Mouse (Mus musculus) hindbrain, embryonic 14.5 days (tissue): Measurements from ENCODE around the gene Tiam1. TPM values are rescaled to one million over a fixed set of nuclear protein-coding genes. Genes with fewer than 3 reads are reported as not detected.
A peak's percentile ranks its signal among the peaks of the same experiment; 100 is the strongest.

Experiments used
- ATAC-seq: fragments of 200-750 bp; cut with Nextera tagmentation; 2 replicates; pipeline ENCODE4 v1.8.0; 2017; ENCODE audit warnings: moderate number of reproducible peaks, mild to moderate bottlenecking, moderate TSS enrichment, moderate library complexity; ENCODE audit not compliant: low FRiP score
- DNase-seq: peaks from one replicate; pipeline ENCODE4 v3.0.0-alpha.2; 2015; ENCODE audit warnings: low spot score
- H3K27ac ChIP-seq: fragments of 300-500 bp; sonication (generic); 2 replicates; pipeline ENCODE4 v1.5.1; 2014; ENCODE audit warnings: mild to moderate bottlenecking, moderate library complexity
- H3K27me3 ChIP-seq: fragments of 300-500 bp; sonication (generic); 2 replicates; pipeline ENCODE4 v1.6.1; 2014; ENCODE audit warnings: mild to moderate bottlenecking, low read length, mixed read lengths; ENCODE audit not compliant: control insufficient read depth, insufficient read depth
- H3K36me3 ChIP-seq: fragments of 300-500 bp; sonication (generic); replicated peaks from 2 replicates; pipeline ENCODE4 v1.6.1; 2014; ENCODE audit not compliant: control insufficient read depth, insufficient read depth
- H3K4me1 ChIP-seq: fragments of 300-500 bp; sonication (generic); replicated peaks from 2 replicates; pipeline ENCODE4 v1.6.1; 2014; ENCODE audit warnings: antibody characterized with exemption, low read length, mixed read lengths; ENCODE audit not compliant: control insufficient read depth, insufficient read depth
- H3K4me2 ChIP-seq: fragments of 300-500 bp; sonication (generic); replicated peaks from 2 replicates; pipeline ENCODE4 v1.6.1; 2014; ENCODE audit warnings: mild to moderate bottlenecking, moderate library complexity
- H3K4me3 ChIP-seq: fragments of 300-500 bp; sonication (generic); replicated peaks from 2 replicates; pipeline ENCODE4 v1.5.1; 2014; ENCODE audit warnings: mild to moderate bottlenecking, low read length
- H3K9ac ChIP-seq: fragments of 300-500 bp; sonication (generic); 2 replicates; pipeline ENCODE4 v1.6.1; 2014
- H3K9me3 ChIP-seq: fragments of 300-500 bp; sonication (generic); 2 replicates; pipeline ENCODE4 v1.6.1; 2016; ENCODE audit warnings: low read length; ENCODE audit not compliant: control insufficient read depth
- WGBS: fragments of 180-500 bp; shearing (Covaris S2); extraction: QIAGEN DNeasy Blood & Tissue Kit; methylation state at CpG from one replicate; pipeline ENCODE4 v1.1.7; 2014; 5-methylcytosine and 5-hydroxymethylcytosine counted together
- polyA plus RNA-seq: library from polyadenylated mRNA; unstranded; fragments of >200 nt; fragmentation: Nextera tagmentation; extraction: Ambion mirVana; gene quantifications from 2 replicates; pipeline ENCODE4 v1.2.1, GENCODE M21; 2014

Tiam1 gene
- polyA plus RNA-seq, 1 experiment from 2014 or later: 27.2 TPM

DNA sequence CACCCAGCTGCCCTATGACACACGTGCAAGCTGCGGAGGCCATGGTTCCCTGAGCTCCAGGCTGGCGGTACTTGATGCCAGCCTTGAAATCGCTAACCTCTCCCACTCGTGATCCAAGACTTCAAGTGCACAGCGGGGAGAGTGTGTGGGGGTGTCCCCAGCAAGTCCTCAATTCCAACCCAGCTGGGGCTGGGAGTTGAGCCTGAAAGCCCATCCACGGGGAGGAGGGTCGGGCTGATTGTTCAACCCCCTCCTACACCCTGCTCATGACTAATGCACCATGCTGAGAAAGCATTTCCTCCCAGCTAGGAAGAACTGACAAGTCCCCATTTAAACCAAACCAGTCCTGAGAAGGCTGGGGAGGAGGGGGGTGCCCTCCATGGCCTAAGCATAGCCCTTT lies 223.2 kb downstream of the Tiam1 start:
- Histone ChIP-seq H3K4me1 (peaks cover 12% of the 10 kb centered on the region), H3K27me3 (no peaks in the 10 kb centered on the region), H3K9me3 (no peaks in the 10 kb centered on the region), H3K9ac (no peak overlapping the region), H3K4me3 (no peak overlapping the region), H3K27ac (no peak overlapping the region), H3K4me2 (no peak overlapping the region), H3K36me3 (no peaks in the 10 kb centered on the region)
- ATAC-seq (no peak), DNase-seq (no peak)
- 67% methylated on average over 8 of the region's 8 CpGs for WGBS

DNA sequence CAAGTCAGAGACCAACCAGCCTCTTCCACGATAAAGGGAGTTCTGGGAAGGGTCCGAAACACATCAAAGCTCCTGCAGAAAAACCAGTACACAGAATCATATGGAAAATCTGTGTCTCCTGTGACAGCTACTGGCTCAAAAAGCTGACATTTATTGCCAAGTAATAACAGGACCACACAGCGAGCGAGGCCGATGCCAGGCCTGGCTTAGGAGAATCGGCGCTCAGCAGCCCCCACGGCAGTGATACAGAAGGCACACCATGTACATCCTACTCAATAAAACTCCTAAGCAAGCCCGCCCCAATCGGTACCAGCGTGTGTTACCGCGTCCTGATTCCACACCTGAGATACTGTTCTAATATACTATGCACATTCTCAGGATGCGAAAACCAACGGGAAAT lies 226.2 kb downstream of the Tiam1 start:
- H3K4me2 ChIP-seq: no peak overlapping the region
- H3K36me3 ChIP-seq: no peaks in the 10 kb centered on the region
- H3K9me3 ChIP-seq: no peaks in the 10 kb centered on the region
- no peak overlapping the region for H3K27ac ChIP-seq
- no peak overlapping the region for H3K4me3 ChIP-seq
- H3K27me3 ChIP-seq: no peaks in the 10 kb centered on the region
- ATAC-seq (no peak), DNase-seq (no peak)
- 86% methylated on average over 15 of the region's 15 CpGs for WGBS
- H3K9ac ChIP-seq: no peak overlapping the region
- no peaks in the 10 kb centered on the region for H3K4me1 ChIP-seq

GRCm38 (mm10) chr16:89914946-89915345 lies 228.6 kb downstream of the Tiam1 start:
- ATAC-seq (no peak), DNase-seq (no peak)
- no peaks in the 10 kb centered on the region for H3K9me3 ChIP-seq
- no peaks in the 10 kb centered on the region for H3K36me3 ChIP-seq
- 95% methylated on average over 4 of the region's 4 CpGs for WGBS
- no peak overlapping the region for H3K27ac ChIP-seq
- H3K4me1 ChIP-seq: 0 out of 2 replicates have a peak, but pooled peaks cover 5% of the 10 kb centered on the region
- no peaks in the 10 kb centered on the region for H3K27me3 ChIP-seq
- H3K4me3 ChIP-seq: no peak overlapping the region
- no peak overlapping the region for H3K9ac ChIP-seq
- H3K4me2 ChIP-seq: no peak overlapping the region

- no peak overlapping the region for H3K27ac ChIP-seq
- H3K36me3 ChIP-seq: no peaks in the 10 kb centered on the region
- no peak overlapping the region for H3K9ac ChIP-seq
- no peaks in the 10 kb centered on the region for H3K9me3 ChIP-seq
- DNase-seq (no peak), ATAC-seq (no peak)
- H3K4me2 ChIP-seq: no peak overlapping the region
- H3K4me1 ChIP-seq: peaks cover 14% of the 10 kb centered on the region
- no peak overlapping the region for H3K4me3 ChIP-seq
- H3K27me3 ChIP-seq: no peaks in the 10 kb centered on the region
- 68% methylated on average over 8 of the region's 8 CpGs for WGBS
These were observed 230.7 kb downstream of the Tiam1 start for GRCm38 (mm10) chr16:89912686-89913375.

GRCm38 (mm10) chr16:89909393-89910068 lies 234.0 kb downstream of the Tiam1 start:
- Histone ChIP-seq H3K27ac (peak overlapping the region; percentile 57; the same call in 1 of the 2 replicates), H3K27me3 (no peaks in the 10 kb centered on the region), H3K36me3 (no peaks in the 10 kb centered on the region), H3K4me3 (no peak overlapping the region), H3K9me3 (no peaks in the 10 kb centered on the region), H3K4me2 (peak overlapping the region; percentile 30), H3K9ac (peak overlapping the region; percentile 24; the same call in 1 of the 2 replicates), H3K4me1 (peaks cover 17% of the 10 kb centered on the region)
- no peak for ATAC-seq
- no peak for DNase-seq
- 47% methylated on average over 26 of the region's 26 CpGs for WGBS

DNA sequence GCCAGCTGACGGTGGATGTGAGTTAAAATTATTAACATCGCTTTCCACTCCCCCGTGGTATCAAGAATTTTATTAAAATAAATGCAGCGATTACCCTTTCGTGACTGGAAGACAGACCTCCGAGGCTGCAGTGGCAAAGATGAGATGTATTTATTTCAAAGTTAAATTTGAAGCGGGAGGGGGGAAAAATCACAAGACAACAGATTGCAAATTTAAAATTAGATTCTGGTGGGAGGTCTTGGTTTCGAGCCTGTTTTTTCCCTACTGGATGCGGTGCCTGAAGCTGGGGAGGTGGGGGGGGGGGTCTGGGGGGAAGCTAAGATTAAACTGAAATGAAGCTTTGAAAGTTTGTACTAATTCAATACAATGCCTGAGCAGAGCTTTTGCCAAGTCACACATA lies 235.9 kb downstream of the Tiam1 start:
- Histone ChIP-seq H3K36me3 (no peaks in the 10 kb centered on the region), H3K4me1 (peaks cover 17% of the 10 kb centered on the region), H3K27ac (no peak overlapping the region), H3K27me3 (no peaks in the 10 kb centered on the region), H3K9me3 (no peaks in the 10 kb centered on the region), H3K9ac (no peak overlapping the region), H3K4me2 (no peak overlapping the region), H3K4me3 (no peak overlapping the region)
- ATAC-seq (no peak), DNase-seq (no peak)
- 67% methylated on average over 9 of the region's 9 CpGs for WGBS

DNA sequence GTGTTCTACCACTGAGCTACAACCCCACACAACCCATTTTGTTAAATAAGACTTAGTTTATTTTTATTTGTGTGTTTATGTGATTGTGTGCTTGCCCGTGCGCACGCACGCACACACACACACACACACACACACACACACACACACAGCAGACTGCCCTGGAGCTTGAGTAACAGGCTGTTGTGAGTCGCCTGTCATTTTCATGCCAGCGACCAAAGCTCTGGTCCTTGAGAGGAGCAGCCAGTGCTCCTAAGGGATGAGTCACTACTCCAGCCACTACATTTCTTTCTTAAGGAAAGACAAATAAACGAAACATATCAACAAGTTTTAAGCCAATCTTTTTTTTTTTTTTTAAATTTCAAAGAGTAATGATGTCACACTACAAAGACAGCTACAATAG lies 236.7 kb downstream of the Tiam1 start:
- H3K27ac ChIP-seq: no peak overlapping the region
- no peak overlapping the region for H3K4me3 ChIP-seq
- no peak overlapping the region for H3K4me2 ChIP-seq
- peaks cover 13% of the 10 kb centered on the region for H3K4me1 ChIP-seq
- no peaks in the 10 kb centered on the region for H3K27me3 ChIP-seq
- no peaks in the 10 kb centered on the region for H3K36me3 ChIP-seq
- no peaks in the 10 kb centered on the region for H3K9me3 ChIP-seq
- ATAC-seq: no peak
- WGBS: 91% methylated on average over 7 of the region's 7 CpGs
- no peak for DNase-seq
- H3K9ac ChIP-seq: no peak overlapping the region

DNA sequence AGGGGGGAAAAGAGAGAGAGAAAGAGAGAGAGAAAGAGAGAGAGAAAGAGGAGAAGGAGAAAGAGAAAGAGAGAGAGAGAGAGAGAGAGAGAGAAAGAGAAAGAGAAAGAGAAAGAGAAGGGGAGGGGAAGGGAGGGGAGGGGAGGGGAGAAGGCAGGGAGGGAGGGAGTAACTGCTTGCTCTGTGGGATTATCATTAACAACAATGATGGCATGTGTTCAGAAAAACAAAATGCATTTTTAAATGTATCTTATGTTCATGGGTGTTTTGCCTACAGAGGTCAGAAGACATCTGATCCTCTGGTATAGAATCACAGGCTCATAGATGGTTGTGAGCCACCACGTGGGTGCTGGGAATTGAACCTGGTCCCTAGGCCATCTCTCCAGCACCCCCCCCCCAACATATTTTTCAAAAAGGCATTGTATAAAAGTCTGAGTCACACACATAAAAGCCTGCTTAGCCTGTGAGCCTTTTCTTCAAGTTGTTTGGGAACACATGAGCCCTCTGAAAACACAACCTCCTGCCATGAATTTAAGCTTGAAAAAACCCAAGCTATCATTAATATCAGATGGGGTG lies 237.8 kb downstream of the Tiam1 start:
- Histone ChIP-seq H3K27me3 (no peaks in the 10 kb centered on the region), H3K4me3 (no peak overlapping the region), H3K9me3 (no peaks in the 10 kb centered on the region), H3K9ac (no peak overlapping the region), H3K4me2 (no peak overlapping the region), H3K4me1 (peaks cover 16% of the 10 kb centered on the region), H3K27ac (no peak overlapping the region), H3K36me3 (no peaks in the 10 kb centered on the region)
- ATAC-seq (no peak), DNase-seq (no peak)
- WGBS: 95% methylated on average over 1 of the region's 1 CpGs

GRCm38 (mm10) chr16:89904121-89904520 lies 239.4 kb downstream of the Tiam1 start:
- Histone ChIP-seq H3K36me3 (no peaks in the 10 kb centered on the region), H3K9ac (no peak overlapping the region), H3K9me3 (no peaks in the 10 kb centered on the region), H3K27ac (no peak overlapping the region), H3K4me3 (no peak overlapping the region), H3K4me1 (peaks cover 15% of the 10 kb centered on the region; the same call in 1 of the 2 replicates), H3K27me3 (no peaks in the 10 kb centered on the region), H3K4me2 (no peak overlapping the region)
- 97% methylated on average over 12 of the region's 12 CpGs for WGBS
- DNase-seq (no peak), ATAC-seq (no peak)
